Mouse (Mus musculus): ENCODE results near the gene Trim11.
A peak's percentile ranks its signal among the peaks of the same experiment; 100 is the strongest.

The Trim11 gene

GRCm38 (mm10) chr11:59026411-59026810, 48.5 kb downstream of the Trim11 start:
- DNase-seq (ENCODE audit: low read depth) = peak; percentile 20

DNA sequence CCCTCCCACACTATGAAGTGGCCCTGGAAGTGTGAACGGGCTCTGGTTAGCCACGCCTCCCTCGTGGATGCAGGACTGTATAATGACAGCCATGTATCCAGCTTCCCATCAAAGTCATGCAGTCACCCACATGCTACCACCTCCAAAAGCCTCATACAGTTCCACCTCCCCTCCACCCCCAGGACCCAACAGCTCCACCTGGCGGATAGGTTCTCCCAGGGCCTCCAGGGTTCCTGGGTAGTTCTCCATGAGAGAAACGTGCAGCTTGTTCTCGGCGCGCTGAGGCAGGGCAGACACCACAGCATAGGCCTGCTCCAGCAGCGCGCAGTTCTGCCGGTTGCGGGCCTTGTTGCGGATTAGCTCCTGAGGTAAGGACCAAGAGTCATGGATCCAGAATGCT, 51.1 kb downstream of the Trim11 start:
- peak; percentile 24 for DNase-seq (ENCODE audit: low read depth)
